Mouse (Mus musculus) ES-Bruce4 (cell line): ENCODE data around the gene Gm17604. TPM values are rescaled to one million over a fixed set of nuclear protein-coding genes. Genes with fewer than 3 reads are reported as not detected.

Source experiments
- H3K27ac ChIP-seq: 2 replicates; pipeline ENCODE4 v1.5.1; 2012; ENCODE audit warnings: low read length, inconsistent platforms; ENCODE audit not compliant: insufficient read depth
- H3K27me3 ChIP-seq: 2 replicates; pipeline ENCODE4 v1.6.1; 2012; ENCODE audit warnings: mild to moderate bottlenecking, low read length, inconsistent platforms; ENCODE audit not compliant: control insufficient read depth, poor library complexity, insufficient read depth, severe bottlenecking
- H3K36me3 ChIP-seq: 2 replicates; pipeline ENCODE4 v1.6.1; 2012; ENCODE audit warnings: inconsistent platforms, mild to moderate bottlenecking, low read length, moderate library complexity; ENCODE audit not compliant: control insufficient read depth, poor library complexity, insufficient read depth, severe bottlenecking
- H3K4me1 ChIP-seq: one replicate; pipeline ENCODE4 v1.8.1; 2011; ENCODE audit warnings: low read length; ENCODE audit not compliant: control insufficient read depth, insufficient read depth
- H3K4me3 ChIP-seq: 2 replicates; pipeline ENCODE4 v1.5.1; 2011; ENCODE audit warnings: low read depth, mild to moderate bottlenecking, low read length
- H3K9ac ChIP-seq: 2 replicates; pipeline ENCODE4 v1.6.1; 2012; ENCODE audit warnings: low read depth, mild to moderate bottlenecking, inconsistent platforms; ENCODE audit not compliant: poor library complexity, severe bottlenecking
- H3K9me3 ChIP-seq: replicated peaks from 2 replicates; pipeline ENCODE4 v1.6.1; 2012; ENCODE audit warnings: mild to moderate bottlenecking, low read length, inconsistent platforms; ENCODE audit not compliant: control insufficient read depth, poor library complexity, insufficient read depth, severe bottlenecking
- CTCF ChIP-seq: IDR thresholded peaks from one replicate; pipeline ENCODE4 v1.8.1; 2011; ENCODE audit warnings: low read depth, low read length
- EP300 ChIP-seq: IDR thresholded peaks from 2 replicates; pipeline ENCODE4 v1.6.1; 2011; ENCODE audit warnings: low read depth, low read length; ENCODE audit not compliant: insufficient read depth
- POLR2A ChIP-seq: IDR thresholded peaks from one replicate; pipeline ENCODE4 v1.8.1; 2011; ENCODE audit warnings: low read length; ENCODE audit not compliant: insufficient read depth
- polyA plus RNA-seq: library from polyadenylated mRNA; stranded (reverse); fragments of >200 nt; gene quantifications from 2 replicates; pipeline ENCODE4 v1.2.4, GENCODE M21; 2011; ENCODE audit warnings: low read depth; ENCODE audit not compliant: missing spikeins, insufficient read depth, insufficient read length

Gm17604 gene
- polyA plus RNA-seq, 1 experiment = not detected

- Histone ChIP-seq H3K9ac (no peak overlapping the region), H3K27me3 (no peaks in the 10 kb centered on the region), H3K9me3 (no peaks in the 10 kb centered on the region), H3K36me3 (no peaks in the 10 kb centered on the region; the same call in 1 of the 2 replicates), H3K4me3 (no peak overlapping the region), H3K4me1 (no peaks in the 10 kb centered on the region), H3K27ac (no peak overlapping the region)
- no peak for TF ChIP-seq CTCF
- no peak for TF ChIP-seq EP300
- TF ChIP-seq POLR2A = no peak
These were observed 38.7 kb downstream of the Gm17604 start for GRCm38 (mm10) chrX:164965750-164966448.

Other genes starting within 250 kb of the Gm17604 start
- 30.5 and 37.8 TPM in 2 replicates for gene Mospd2, start 24.5 kb downstream of the Gm17604 start, polyA plus RNA-seq
- 11.2 and 11.6 TPM in 2 replicates for gene Fancb, start 24.2 kb downstream of the Gm17604 start, polyA plus RNA-seq